In the genomic region with DNA sequence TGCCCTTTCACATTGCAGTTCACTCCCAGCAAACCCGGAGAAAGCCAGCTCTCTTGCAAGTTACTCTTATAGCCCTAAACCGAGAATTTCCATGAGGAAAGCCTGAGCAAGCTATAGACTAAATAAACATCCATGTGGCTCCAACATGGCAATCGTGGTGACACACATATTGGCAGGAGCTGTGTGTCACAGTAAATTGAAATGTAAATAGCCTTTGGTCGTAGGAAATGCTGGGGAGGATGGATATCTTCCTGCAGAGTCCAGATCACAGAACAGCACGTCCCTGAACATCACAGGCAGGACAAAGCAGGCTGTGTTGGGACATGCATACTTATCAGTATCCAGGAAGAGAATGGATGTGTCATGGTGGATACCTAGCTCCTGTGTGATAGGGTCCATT, we compare ENCODE assay signal across 23 mouse cellular contexts.
"Had no signal": no experiment of that assay in that cellular context is flagged by ENCODE, and none has a peak within 500 bp of the region (broad histone marks: within the 10 kb centered on the region; RNA-seq: fewer than 3 reads in every experiment).

No protein-coding gene starts in this region.

- H3K36me3 ChIP-seq: heart, embryonic 13.5 days; heart, embryonic 15.5 days; hindbrain, embryonic 13.5 days; hindbrain, embryonic 15.5 days; kidney, embryonic 15.5 days; limb, embryonic 10.5 days; limb, embryonic 12.5 days had no signal

- H3K9ac ChIP-seq: heart, embryonic 13.5 days; heart, embryonic 15.5 days; hindbrain, embryonic 13.5 days; hindbrain, embryonic 15.5 days; kidney, embryonic 15.5 days; limb, embryonic 12.5 days had no signal

- ATAC-seq: hindbrain, postnatal 0 days; intestine, embryonic 16.5 days had no signal

- H3K4me2 ChIP-seq: heart, embryonic 11.5 days; heart, embryonic 13.5 days; heart, embryonic 15.5 days; hindbrain, embryonic 13.5 days; hindbrain, embryonic 15.5 days; kidney, embryonic 15.5 days; limb, embryonic 12.5 days had no signal

- H3K27me3 ChIP-seq: heart, embryonic 13.5 days; heart, embryonic 15.5 days; hindbrain, embryonic 13.5 days; hindbrain, embryonic 15.5 days; kidney, embryonic 15.5 days; limb, embryonic 12.5 days had no signal

- H3K9me3 ChIP-seq: heart, embryonic 13.5 days; heart, embryonic 15.5 days; hindbrain, embryonic 13.5 days; hindbrain, embryonic 15.5 days; kidney, embryonic 15.5 days; limb, embryonic 10.5 days; limb, embryonic 12.5 days had no signal

- DNase-seq: gastrocnemius, postnatal 14 days; gastrocnemius, postnatal 36 days; heart, adult 11 months; heart, adult 2 months; heart, postnatal 14 days; heart, postnatal 36 days; kidney, adult 11 months; kidney, adult 2 months; kidney, adult 9 months; kidney, postnatal 14 days; kidney, postnatal 36 days had no signal

- H3K4me1 ChIP-seq: heart, embryonic 13.5 days; heart, embryonic 15.5 days; hindbrain, embryonic 13.5 days; hindbrain, embryonic 15.5 days; kidney, embryonic 15.5 days; limb, embryonic 10.5 days; limb, embryonic 12.5 days had no signal

- H3K4me3 ChIP-seq: heart, adult 2 months; heart, embryonic 13.5 days; heart, embryonic 15.5 days; hindbrain, embryonic 13.5 days; hindbrain, embryonic 15.5 days; kidney, embryonic 15.5 days; left cerebral cortex, adult 2 months; limb, embryonic 10.5 days; limb, embryonic 12.5 days had no signal

- H3K27ac ChIP-seq: heart, adult 2 months; heart, embryonic 13.5 days; heart, embryonic 15.5 days; hindbrain, embryonic 13.5 days; hindbrain, embryonic 15.5 days; hindbrain, postnatal 0 days; kidney, embryonic 15.5 days; kidney, postnatal 0 days; left cerebral cortex, adult 2 months; limb, embryonic 10.5 days; limb, embryonic 12.5 days had no signal
